Mouse (Mus musculus) heart, adult 8-10 months (tissue): ENCODE measurements around the gene Paqr7. TPM values are rescaled to one million over a fixed set of nuclear protein-coding genes. Genes with fewer than 3 reads are reported as not detected.

Experiments
- DNase-seq: peaks from one replicate; pipeline ENCODE4 v3.0.0; 2022; ENCODE audit warnings: low spot score
- total RNA-seq, 4 experiments: library from RNA; stranded (reverse); gene quantifications; 2 replicates each; pipeline ENCODE4 v1.2.4; 2022

Gene Paqr7
- total RNA-seq, 4 experiments from 2014 or later: 15.8 to 28.8 (median 20.2) TPM

- no peak for DNase-seq
Measured at GRCm38 (mm10) chr4:134503686-134504357, 7.3 kb downstream of the Paqr7 start.

- DNase-seq: no peak
Measured at GRCm38 (mm10) chr4:134505303-134505789, 8.8 kb downstream of the Paqr7 start.

- no peak for DNase-seq
Measured at GRCm38 (mm10) chr4:134505966-134506594, 9.6 kb downstream of the Paqr7 start.

- DNase-seq: no peak
Measured at GRCm38 (mm10) chr4:134506713-134507112, 10.2 kb downstream of the Paqr7 start.

GRCm38 (mm10) chr4:134510396-134510795 lies 13.9 kb downstream of the Paqr7 start:
- DNase-seq: no peak

- peak; percentile 84 for DNase-seq
Measured at GRCm38 (mm10) chr4:134510845-134511411, 14.4 kb downstream of the Paqr7 start, which contains the start of gene Aunip. TSS of gene Aunip (plus strand) at chr4:134510999.

- no peak for DNase-seq
Measured at GRCm38 (mm10) chr4:134511730-134512129, 15.2 kb downstream of the Paqr7 start.

- DNase-seq: peak; percentile 55
Measured at GRCm38 (mm10) chr4:134512798-134513197, 16.3 kb downstream of the Paqr7 start.

- no peak for DNase-seq
Measured at GRCm38 (mm10) chr4:134514309-134514930, 17.9 kb downstream of the Paqr7 start.

GRCm38 (mm10) chr4:134515614-134516013 lies 19.1 kb downstream of the Paqr7 start:
- DNase-seq: no peak

GRCm38 (mm10) chr4:134516981-134517380 lies 20.5 kb downstream of the Paqr7 start:
- peak; percentile 63 for DNase-seq

- DNase-seq: no peak
Measured at GRCm38 (mm10) chr4:134517719-134518118, 21.2 kb downstream of the Paqr7 start.

- DNase-seq: no peak
Measured at GRCm38 (mm10) chr4:134518541-134518940, 22.0 kb downstream of the Paqr7 start.

GRCm38 (mm10) chr4:134519281-134519680 lies 22.8 kb downstream of the Paqr7 start:
- DNase-seq: no peak

GRCm38 (mm10) chr4:134523447-134523846 lies 26.9 kb downstream of the Paqr7 start:
- DNase-seq: no peak

GRCm38 (mm10) chr4:134525806-134526205 lies 29.3 kb downstream of the Paqr7 start:
- DNase-seq: no peak

GRCm38 (mm10) chr4:134526220-134526619 lies 29.7 kb downstream of the Paqr7 start:
- DNase-seq: no peak

GRCm38 (mm10) chr4:134532928-134533327 lies 36.4 kb downstream of the Paqr7 start:
- DNase-seq: no peak

GRCm38 (mm10) chr4:134533421-134533820 lies 36.9 kb downstream of the Paqr7 start:
- no peak for DNase-seq

- DNase-seq: peak; percentile 63
Measured at GRCm38 (mm10) chr4:134534124-134534886, 37.8 kb downstream of the Paqr7 start.
